Mouse (Mus musculus): ENCODE measurements at regions not wholly inside any gene's neighbourhood (a gene's known extent, or its start where the extent isn't known, plus 50 kb on each side); places are given as distances from the start of the nearest gene placed in this dataset.

GRCm38 (mm10) chr5:53358181-53358580, 91.3 kb downstream of the Smim20 start:
- TF ChIP-seq MAX (IDR thresholded peaks at IDR 0.05) (no peak), CTCF (IDR thresholded peaks at IDR 0.05; ENCODE audit: control insufficient read depth, insufficient read depth, insufficient read length) (no peak)

Measured in C2C12 (cell line).